Mouse (Mus musculus) liver (tissue): ENCODE measurements at regions not wholly inside any gene's neighbourhood (a gene's known extent, or its start where the extent isn't known, plus 50 kb on each side); places are given as distances from the start of the nearest gene placed in this dataset.

Source experiments
- DNase-seq: peaks from one replicate; pipeline ENCODE4 v3.0.0-alpha.2; 2020; ENCODE audit warnings: mixed read lengths

DNA sequence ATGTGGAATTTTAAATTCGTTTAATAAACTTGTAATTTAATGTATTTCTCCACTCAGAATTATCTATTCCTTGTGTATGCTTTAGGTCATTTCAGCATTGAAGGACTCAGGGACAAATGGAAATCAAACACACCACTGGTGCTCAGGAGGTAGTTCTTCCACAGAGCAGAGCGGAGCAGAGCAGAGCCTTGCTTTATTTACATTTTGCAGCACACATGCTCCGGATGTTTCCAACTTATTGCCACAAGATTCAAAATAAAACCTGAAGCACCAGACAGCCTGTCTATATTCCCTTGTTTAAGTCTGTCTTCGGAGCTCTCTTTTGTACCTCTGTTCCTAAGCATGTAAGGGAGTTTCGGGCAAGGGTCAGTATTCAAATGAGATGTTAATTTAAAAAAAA is 135.2 kb upstream of the Meis2 start:
- DNase-seq: no peak

DNA sequence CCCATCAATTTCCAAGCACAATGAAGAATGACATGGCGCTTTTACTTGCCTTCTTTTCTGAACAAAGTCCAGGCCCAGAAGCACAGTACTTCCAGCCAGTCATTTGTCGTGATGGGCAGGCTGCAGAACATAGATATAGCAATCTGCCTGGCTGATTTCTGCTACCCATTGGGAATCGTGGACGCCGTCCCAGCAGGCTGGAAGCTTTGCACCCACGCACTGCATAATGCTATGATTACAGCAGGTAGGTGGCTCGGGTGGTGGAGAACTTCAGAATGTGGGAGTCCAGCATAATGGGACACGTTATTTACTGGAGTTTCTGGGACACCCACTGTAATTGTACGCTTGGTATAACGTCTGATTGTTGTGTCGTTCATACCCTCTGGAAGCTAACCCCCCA is 116.2 kb upstream of the Meis2 start:
- DNase-seq: no peak

DNA sequence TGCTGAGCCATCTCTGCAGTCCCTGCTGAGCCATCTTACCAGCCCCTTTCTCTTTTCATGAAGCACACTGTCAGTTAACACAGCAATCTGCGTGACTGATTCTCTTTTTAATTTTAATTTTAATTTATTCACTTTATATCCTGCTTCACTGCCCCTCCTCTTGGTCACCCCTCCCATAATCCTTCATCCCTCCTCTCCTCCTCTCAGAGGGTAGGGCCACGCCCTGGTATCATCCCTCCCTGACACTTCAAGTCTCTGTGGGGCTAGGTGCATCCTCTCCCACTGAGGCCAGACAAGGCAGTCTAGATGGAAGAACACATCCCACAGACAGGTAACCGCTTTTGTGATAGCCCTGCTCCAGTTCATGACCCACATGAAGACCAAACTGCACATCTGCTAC is 111.5 kb upstream of the Meis2 start:
- DNase-seq: no peak

DNA sequence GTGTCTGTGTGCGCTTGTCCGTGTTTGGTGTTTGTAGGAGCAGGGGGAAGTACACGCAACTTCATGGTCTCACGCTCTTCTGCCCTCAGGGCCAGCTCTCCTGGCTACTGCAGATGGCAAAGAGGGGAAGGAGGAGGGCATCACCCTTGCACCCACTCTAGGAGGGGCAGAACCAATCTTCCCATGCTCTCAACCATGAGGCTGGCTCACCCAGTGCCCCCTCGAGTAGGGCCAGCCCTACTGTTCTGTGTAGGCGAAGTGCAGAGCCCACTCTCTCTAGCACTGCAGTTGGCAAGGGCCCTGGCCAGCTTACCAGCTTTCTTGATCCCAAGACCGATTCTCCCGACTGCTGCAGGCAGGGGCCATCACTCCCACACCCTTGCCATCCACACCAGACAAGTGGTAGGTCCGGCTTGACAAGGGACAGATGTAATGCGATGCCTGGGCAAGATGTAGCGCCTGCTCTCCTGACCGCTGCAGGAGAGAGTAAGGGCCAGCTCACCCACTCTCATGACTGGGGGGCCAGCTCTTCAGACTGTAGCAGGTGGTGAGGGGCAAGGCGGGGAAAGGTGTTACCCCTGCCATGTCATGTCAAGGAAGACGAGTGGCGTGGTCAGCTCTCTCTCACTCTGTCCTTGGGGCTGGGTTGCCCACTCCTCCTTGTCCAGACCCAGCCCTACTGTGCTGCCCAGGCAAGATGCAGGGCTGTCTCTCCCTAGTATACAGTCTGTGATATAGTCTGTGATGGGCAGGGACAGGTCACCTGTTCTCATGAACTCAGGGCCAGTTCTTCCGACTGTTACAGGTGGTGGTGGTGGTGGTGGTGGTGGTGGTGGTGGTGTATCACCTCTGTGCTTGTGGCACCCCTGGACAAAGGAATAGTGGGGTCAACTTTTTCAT is 100.5 kb upstream of the Meis2 start:
- no peak for DNase-seq
